Mouse (Mus musculus): ENCODE data around the gene Scube1. TPM values are rescaled to one million over a fixed set of nuclear protein-coding genes. Genes with fewer than 3 reads are reported as not detected.

Gene Scube1
- total and polyA plus RNA-seq, 3 experiments, result 0.05 TPM; not detected in 2

DNA sequence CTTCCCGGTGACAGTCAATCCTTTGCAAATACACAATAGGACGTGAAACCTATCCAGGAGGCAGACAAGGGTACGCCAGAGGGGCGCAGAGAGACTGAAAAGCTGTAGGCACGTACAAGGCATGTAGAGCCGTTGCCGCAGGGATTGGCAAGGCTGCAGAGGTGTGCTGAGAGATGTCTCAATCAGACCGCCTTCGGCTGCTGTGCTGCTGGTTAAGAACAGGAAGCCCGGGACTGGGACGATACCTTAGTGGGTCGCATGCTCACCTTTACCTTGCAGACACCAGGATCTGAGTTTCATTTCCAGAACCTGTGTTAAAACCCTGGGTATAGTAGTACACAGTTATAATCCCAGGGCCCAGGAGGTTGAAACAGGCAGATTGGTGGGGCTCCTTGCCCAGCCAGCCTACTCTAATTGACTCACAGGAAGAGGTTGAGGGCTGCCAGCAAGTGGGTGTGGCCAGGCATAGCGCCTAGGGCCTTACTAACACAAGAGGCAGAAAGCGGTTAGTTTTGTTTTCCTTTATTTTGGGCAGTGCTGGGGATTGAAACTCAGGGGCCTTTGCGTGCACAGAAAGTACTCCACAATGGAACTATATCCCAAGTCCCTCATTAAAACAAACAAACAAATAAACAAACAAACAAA lies 162.1 kb downstream of the Scube1 start:
- no peaks in the 10 kb centered on the region for H3K27me3 ChIP-seq (ENCODE audit: insufficient read depth, low read length)
- H3K36me3 ChIP-seq (replicated peaks), result peaks cover 5% of the 10 kb centered on the region
- DNase-seq (ENCODE audit: low spot score) (peak; percentile 48), ATAC-seq (ENCODE audit: extremely low read depth, insufficient number of reproducible peaks, low FRiP score, poor library complexity, severe bottlenecking) (peak; percentile 69)
- no peaks in the 10 kb centered on the region for H3K9me3 ChIP-seq (replicated peaks)
- no peak for TF ChIP-seq GATA1 (IDR thresholded peaks at IDR 0.05; ENCODE audit: borderline replicate concordance, low read length)
- TF ChIP-seq CTCF (IDR thresholded peaks at IDR 0.05; ENCODE audit: low read depth, low read length), result no peak
- TF ChIP-seq POLR2AphosphoS5 (IDR thresholded peaks at IDR 0.05; ENCODE audit: insufficient replicate concordance, low read depth, low read length), result no peak
- no peak for TF ChIP-seq GATA2 (IDR thresholded peaks at IDR 0.05; ENCODE audit: borderline replicate concordance, low read depth, low read length)
- no peak for TF ChIP-seq TAL1 (conservative IDR thresholded peaks at IDR 0.05; ENCODE audit: low read depth, low read length)
- peaks cover 58% of the 10 kb centered on the region for H3K4me1 ChIP-seq (ENCODE audit: insufficient read depth, low read depth, low read length)
- peak overlapping the region; percentile 87 for H3K4me3 ChIP-seq (ENCODE audit: low read depth, low read length)

- TF ChIP-seq GATA1 (IDR thresholded peaks at IDR 0.05; ENCODE audit: borderline replicate concordance, low read length) (no peak), POLR2AphosphoS5 (IDR thresholded peaks at IDR 0.05; ENCODE audit: insufficient replicate concordance, low read depth, low read length) (no peak), CTCF (IDR thresholded peaks at IDR 0.05; ENCODE audit: low read depth, low read length) (no peak), TAL1 (conservative IDR thresholded peaks at IDR 0.05; ENCODE audit: low read depth, low read length) (no peak), GATA2 (IDR thresholded peaks at IDR 0.05; ENCODE audit: borderline replicate concordance, low read depth, low read length) (no peak)
- Histone ChIP-seq H3K36me3 (replicated peaks) (peaks cover 3% of the 10 kb centered on the region), H3K4me3 (ENCODE audit: low read depth, low read length) (no peak overlapping the region), H3K9me3 (replicated peaks) (no peaks in the 10 kb centered on the region), H3K4me1 (ENCODE audit: insufficient read depth, low read depth, low read length) (peaks cover 53% of the 10 kb centered on the region), H3K27me3 (ENCODE audit: insufficient read depth, low read length) (no peaks in the 10 kb centered on the region)
- DNase-seq (ENCODE audit: low spot score) (no peak), ATAC-seq (ENCODE audit: extremely low read depth, insufficient number of reproducible peaks, low FRiP score, poor library complexity, severe bottlenecking) (no peak)
Observed at GRCm38 (mm10) chr15:83560941-83561477, 163.8 kb downstream of the Scube1 start.

DNA sequence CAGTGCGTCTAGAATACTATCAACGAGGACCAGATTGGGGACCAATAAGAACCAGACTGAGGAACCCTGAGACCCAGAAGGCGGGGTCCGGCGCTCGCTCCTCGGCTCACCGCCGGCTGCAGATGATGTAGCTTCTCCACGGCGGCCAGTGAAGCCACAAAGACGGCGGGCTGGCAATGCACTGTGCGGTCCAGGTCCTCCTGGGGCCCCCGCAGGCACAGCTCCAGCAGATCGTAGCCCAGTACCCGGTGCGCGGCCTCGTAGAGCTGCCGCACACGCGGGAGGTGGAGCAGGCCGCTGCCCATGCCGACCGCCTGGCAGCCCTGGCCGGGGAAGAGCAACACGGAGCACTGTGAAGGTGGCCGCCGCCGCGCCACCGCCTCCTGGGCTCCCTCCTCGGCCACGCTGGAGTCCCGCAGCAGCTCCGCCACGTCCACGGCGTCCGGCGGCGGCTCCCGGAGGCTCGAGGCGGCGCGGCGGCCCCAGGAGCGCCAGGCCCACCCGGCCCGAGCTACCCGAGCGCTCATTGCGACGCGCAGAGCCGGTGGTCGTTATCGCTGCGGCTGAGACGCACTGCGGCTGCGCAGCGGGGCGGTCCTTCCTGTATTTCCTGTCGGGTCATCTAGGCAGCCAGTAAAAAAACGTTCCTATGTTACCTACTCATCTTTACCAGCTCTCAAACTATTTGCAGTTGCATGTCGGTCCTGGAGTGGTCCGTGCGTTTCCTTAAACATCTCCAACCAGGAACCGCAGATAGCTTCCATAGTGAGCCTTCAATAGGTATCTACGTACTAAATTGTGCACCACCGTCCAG lies 169.5 kb downstream of the Scube1 start:
- no peaks in the 10 kb centered on the region for H3K27me3 ChIP-seq (ENCODE audit: insufficient read depth, low read length)
- H3K36me3 ChIP-seq (replicated peaks), result peaks cover 33% of the 10 kb centered on the region
- H3K4me1 ChIP-seq (ENCODE audit: insufficient read depth, low read depth, low read length), result peaks cover 12% of the 10 kb centered on the region; the same call in 1 of the 2 replicates
- DNase-seq (ENCODE audit: low spot score), result peak; percentile 86
- H3K4me3 ChIP-seq (ENCODE audit: low read depth, low read length), result peak overlapping the region; percentile 87
- no peaks in the 10 kb centered on the region for H3K9me3 ChIP-seq (replicated peaks)
- ATAC-seq (ENCODE audit: extremely low read depth, insufficient number of reproducible peaks, low FRiP score, poor library complexity, severe bottlenecking), result peak; percentile 77; the same call in 1 of the 2 replicates
- no peak for TF ChIP-seq TAL1 (conservative IDR thresholded peaks at IDR 0.05; ENCODE audit: low read depth, low read length)
- no peak for TF ChIP-seq GATA1 (IDR thresholded peaks at IDR 0.05; ENCODE audit: borderline replicate concordance, low read length)
- no peak for TF ChIP-seq POLR2AphosphoS5 (IDR thresholded peaks at IDR 0.05; ENCODE audit: insufficient replicate concordance, low read depth, low read length)
- no peak for TF ChIP-seq CTCF (IDR thresholded peaks at IDR 0.05; ENCODE audit: low read depth, low read length)
- no peak for TF ChIP-seq GATA2 (IDR thresholded peaks at IDR 0.05; ENCODE audit: borderline replicate concordance, low read depth, low read length)

Other genes starting within 250 kb of the Scube1 start
- 12.3 and 15.7 TPM in 2 replicates for gene Ttll1, start 214.1 kb downstream of the Scube1 start, total RNA-seq (2014; fragmentation: Nextera tagmentation)
- 5.6 and 6.5 TPM in 2 replicates for gene Ttll1, start 214.1 kb downstream of the Scube1 start, total RNA-seq (2017)
- gene Ttll1, start 214.1 kb downstream of the Scube1 start, polyA plus RNA-seq (2012), result 2.0 and 2.3 TPM in 2 replicates
- gene Bik, start 198.2 kb downstream of the Scube1 start, total RNA-seq (2014; fragmentation: Nextera tagmentation), result not detected in 2 replicates
- gene Bik, start 198.2 kb downstream of the Scube1 start, total RNA-seq (2017), result not detected in 2 replicates
- not detected in 2 replicates for gene Bik, start 198.2 kb downstream of the Scube1 start, polyA plus RNA-seq (2012)
- 13.5 and 31.8 TPM in 2 replicates for gene Tspo, start 161.4 kb downstream of the Scube1 start, total RNA-seq (2014; fragmentation: Nextera tagmentation)
- gene Tspo, start 161.4 kb downstream of the Scube1 start, total RNA-seq (2017), result 50.5 and 63.3 TPM in 2 replicates
- gene Tspo, start 161.4 kb downstream of the Scube1 start, polyA plus RNA-seq (2012), result 108 and 114 TPM in 2 replicates
- 8.5 and 17.7 TPM in 2 replicates for gene Mcat, start 161.2 kb downstream of the Scube1 start, total RNA-seq (2014; fragmentation: Nextera tagmentation)
- gene Mcat, start 161.2 kb downstream of the Scube1 start, total RNA-seq (2017), result 13.4 and 14.0 TPM in 2 replicates
- 17.1 and 20.2 TPM in 2 replicates for gene Mcat, start 161.2 kb downstream of the Scube1 start, polyA plus RNA-seq (2012)
- 50.4 and 59.4 TPM in 2 replicates for gene Ttll12, start 129.9 kb downstream of the Scube1 start, total RNA-seq (2014; fragmentation: Nextera tagmentation)
- gene Ttll12, start 129.9 kb downstream of the Scube1 start, total RNA-seq (2017), result 15.5 and 17.0 TPM in 2 replicates
- gene Ttll12, start 129.9 kb downstream of the Scube1 start, polyA plus RNA-seq (2012), result 128 and 181 TPM in 2 replicates
- not detected in 2 replicates for gene Mpped1, start 54.4 kb upstream of the Scube1 start, total RNA-seq (2014; fragmentation: Nextera tagmentation)
- 0.12 TPM in 1 of 2 replicates, not detected in the other for gene Mpped1, start 54.4 kb upstream of the Scube1 start, total RNA-seq (2017)
- not detected in 2 replicates for gene Mpped1, start 54.4 kb upstream of the Scube1 start, polyA plus RNA-seq (2012)